Mouse (Mus musculus): Measurements from ENCODE around the gene Polr2b. TPM values are rescaled to one million over a fixed set of nuclear protein-coding genes. Genes with fewer than 3 reads are reported as not detected.

Polr2b gene
- total and polyA plus RNA-seq, 3 experiments: 58.3 to 178 (median 91.4) TPM

GRCm38 (mm10) chr5:77355307-77356265 is 45.6 kb downstream of the Polr2b start:
- Histone ChIP-seq H3K79me2 (ENCODE audit: control insufficient read depth, insufficient read depth, low read length, poor library complexity) (no peaks in the 10 kb centered on the region; the same call in 1 of the 2 replicates), H3K36me3 (ENCODE audit: control insufficient read depth in 1 of 2, insufficient read depth in 2 of 2, low read length in 2 of 2) (no peaks in the 10 kb centered on the region), H3K4me1 (ENCODE audit: control insufficient read depth in 1 of 2, insufficient read depth in 2 of 2, low read length in 2 of 2) (no peaks in the 10 kb centered on the region), H3K4me3 (ENCODE audit: control insufficient read depth in 1 of 2, insufficient read depth in 1 of 2, low read depth in 2 of 2, low read length in 2 of 2) (no peak overlapping the region), H3K9me3 (replicated peaks; ENCODE audit: insufficient read depth, low read length) (no peaks in the 10 kb centered on the region), H3K9ac (ENCODE audit: control insufficient read depth, low read depth, low read length, poor library complexity, severe bottlenecking) (no peak overlapping the region), H3K27me3 (ENCODE audit: control insufficient read depth in 1 of 2, insufficient read depth in 2 of 2, low read length in 2 of 2) (peaks cover 0 to 3% of the 10 kb centered on the region in 2 experiments; a peak in 1 of 4 replicates), H3K27ac (ENCODE audit: control insufficient read depth, low read depth, low read length) (no peak overlapping the region)
- TF ChIP-seq KAT2A (conservative IDR thresholded peaks at IDR 0.05; ENCODE audit: low read depth, low read length) (no peak), ZMIZ1 (IDR thresholded peaks at IDR 0.05; ENCODE audit: low read depth, low read length) (no peak), TBP (IDR thresholded peaks at IDR 0.05; ENCODE audit: low read depth, low read length) (no peak), MAFK (IDR thresholded peaks at IDR 0.05; ENCODE audit: borderline replicate concordance, low read depth, low read length) (no peak), SMC3 (IDR thresholded peaks at IDR 0.05; ENCODE audit: low read depth, low read length) (no peak)
- DNase-seq (ENCODE audit: low read depth, low spot score): no peak

GRCm38 (mm10) chr5:77357405-77358149 is 47.6 kb downstream of the Polr2b start:
- Histone ChIP-seq H3K9me3 (replicated peaks; ENCODE audit: insufficient read depth, low read length) (no peaks in the 10 kb centered on the region), H3K4me3 (ENCODE audit: control insufficient read depth in 1 of 2, insufficient read depth in 1 of 2, low read depth in 2 of 2, low read length in 2 of 2) (no peak overlapping the region), H3K9ac (ENCODE audit: control insufficient read depth, low read depth, low read length, poor library complexity, severe bottlenecking) (no peak overlapping the region), H3K27ac (ENCODE audit: control insufficient read depth, low read depth, low read length) (no peak overlapping the region), H3K27me3 (ENCODE audit: control insufficient read depth in 1 of 2, insufficient read depth in 2 of 2, low read length in 2 of 2) (peaks cover 2 to 7% of the 10 kb centered on the region in 2 experiments; a peak in 3 of 4 replicates), H3K36me3 (ENCODE audit: control insufficient read depth in 1 of 2, insufficient read depth in 2 of 2, low read length in 2 of 2) (no peaks in the 10 kb centered on the region), H3K79me2 (ENCODE audit: control insufficient read depth, insufficient read depth, low read length, poor library complexity) (no peaks in the 10 kb centered on the region; the same call in 1 of the 2 replicates), H3K4me1 (ENCODE audit: control insufficient read depth in 1 of 2, insufficient read depth in 2 of 2, low read length in 2 of 2) (no peaks in the 10 kb centered on the region)
- TF ChIP-seq RAD21 (IDR thresholded peaks at IDR 0.05; ENCODE audit: low read depth, low read length) (no peak), ELF1 (IDR thresholded peaks at IDR 0.05; ENCODE audit: low read depth, low read length) (no peak), GATA1 (IDR thresholded peaks at IDR 0.05; ENCODE audit: low read depth, low read length) (no peak), GABPA (IDR thresholded peaks at IDR 0.05; ENCODE audit: low read depth, low read length) (no peak), RCOR1 (IDR thresholded peaks at IDR 0.05; ENCODE audit: low read depth, low read length) (no peak), KAT2A (conservative IDR thresholded peaks at IDR 0.05; ENCODE audit: low read depth, low read length) (no peak), CTCF (IDR thresholded peaks at IDR 0.05 in 2 of 3, conservative IDR thresholded peaks at IDR 0.05 in 1 of 3; ENCODE audit: control insufficient read depth in 1 of 3, insufficient read depth in 1 of 3, low read depth in 2 of 3, low read length in 3 of 3, poor library complexity in 1 of 3, severe bottlenecking in 1 of 3) (no peak), TBP (IDR thresholded peaks at IDR 0.05; ENCODE audit: low read depth, low read length) (no peak), CHD2 (IDR thresholded peaks at IDR 0.05; ENCODE audit: low read length) (no peak), TAL1 (IDR thresholded peaks at IDR 0.05; ENCODE audit: low read length) (no peak)
- no peak for DNase-seq (ENCODE audit: low read depth, low spot score)
